Mouse (Mus musculus) forebrain, embryonic 15.5 days (tissue): Measurements from ENCODE around the gene Siah2. TPM values are rescaled to one million over a fixed set of nuclear protein-coding genes. Genes with fewer than 3 reads are reported as not detected.

ENCODE experiments used
- ATAC-seq: fragments of 200-750 bp; cut with Nextera tagmentation; replicated peaks from 2 replicates; pipeline ENCODE4 v1.8.0; 2017; ENCODE audit warnings: mild to moderate bottlenecking, moderate TSS enrichment, moderate library complexity
- H3K27ac ChIP-seq: fragments of 300-500 bp; sonication (generic); replicated peaks from 2 replicates; pipeline ENCODE4 v1.5.1; 2015; ENCODE audit warnings: mild to moderate bottlenecking, inconsistent platforms
- H3K27me3 ChIP-seq: fragments of 300-500 bp; sonication (generic); 2 replicates; pipeline ENCODE4 v1.6.1; 2015; ENCODE audit warnings: inconsistent platforms
- H3K36me3 ChIP-seq: fragments of 300-500 bp; sonication (generic); 2 replicates; pipeline ENCODE4 v1.6.1; 2015; ENCODE audit warnings: mild to moderate bottlenecking, inconsistent platforms
- H3K4me1 ChIP-seq: fragments of 300-500 bp; sonication (generic); 2 replicates; pipeline ENCODE4 v1.6.1; 2015; ENCODE audit warnings: inconsistent platforms
- H3K4me2 ChIP-seq: fragments of 300-500 bp; sonication (generic); replicated peaks from 2 replicates; pipeline ENCODE4 v1.6.1; 2015; ENCODE audit warnings: mild to moderate bottlenecking, inconsistent platforms
- H3K4me3 ChIP-seq: fragments of 300-500 bp; sonication (generic); 2 replicates; pipeline ENCODE4 v1.5.1; 2015; ENCODE audit warnings: mild to moderate bottlenecking, inconsistent platforms
- H3K9ac ChIP-seq: fragments of 300-500 bp; sonication (generic); replicated peaks from 2 replicates; pipeline ENCODE4 v1.6.1; 2015; ENCODE audit warnings: mild to moderate bottlenecking, inconsistent platforms
- H3K9me3 ChIP-seq: fragments of 300-500 bp; sonication (generic); 2 replicates; pipeline ENCODE4 v1.6.1; 2016; ENCODE audit warnings: inconsistent platforms
- WGBS: fragments of 180-500 bp; shearing (Covaris S2); methylation state at CpG from one replicate; pipeline ENCODE4 v1.1.7; 2015; ENCODE audit warnings: mixed read lengths; 5-methylcytosine and 5-hydroxymethylcytosine counted together
- polyA plus RNA-seq: library from polyadenylated mRNA; unstranded; fragments of >200 nt; fragmentation: Nextera tagmentation; extraction: Ambion mirVana; gene quantifications from 2 replicates; pipeline ENCODE4 v1.2.1, GENCODE M21; 2015

The Siah2 gene
- polyA plus RNA-seq, 1 experiment from 2014 or later, result 8.1 TPM

GRCm38 (mm10) chr3:58716705-58717104, 24.5 kb upstream of the Siah2 start:
- no peak overlapping the region for H3K9ac ChIP-seq
- WGBS, result 87% methylated on average over 2 of the region's 2 CpGs
- H3K4me1 ChIP-seq, result no peaks in the 10 kb centered on the region
- no peak overlapping the region for H3K4me3 ChIP-seq
- H3K27me3 ChIP-seq, result no peaks in the 10 kb centered on the region
- no peak overlapping the region for H3K4me2 ChIP-seq
- no peaks in the 10 kb centered on the region for H3K36me3 ChIP-seq
- no peaks in the 10 kb centered on the region for H3K9me3 ChIP-seq
- no peak for ATAC-seq
- H3K27ac ChIP-seq, result no peak overlapping the region

- H3K4me2 ChIP-seq, result no peak overlapping the region
- WGBS, result 90% methylated on average over 2 of the region's 2 CpGs
Measured at GRCm38 (mm10) chr3:58714767-58715166, 22.6 kb upstream of the Siah2 start.

GRCm38 (mm10) chr3:58714034-58714433, 21.8 kb upstream of the Siah2 start:
- no peak overlapping the region for H3K4me3 ChIP-seq
- H3K4me2 ChIP-seq, result no peak overlapping the region
- no peaks in the 10 kb centered on the region for H3K36me3 ChIP-seq
- whole genome bisulfite sequencing, result 93% methylated on average over 2 of the region's 2 CpGs
- H3K27me3 ChIP-seq, result no peaks in the 10 kb centered on the region
- H3K9ac ChIP-seq, result no peak overlapping the region
- H3K27ac ChIP-seq, result no peak overlapping the region
- ATAC-seq, result no peak
- no peaks in the 10 kb centered on the region for H3K9me3 ChIP-seq
- no peaks in the 10 kb centered on the region for H3K4me1 ChIP-seq

More at GRCm38 (mm10) chr3:58714767-58715166, 22.6 kb upstream of the Siah2 start:
- no peak overlapping the region for H3K27ac ChIP-seq
- H3K9me3 ChIP-seq, result no peaks in the 10 kb centered on the region
- H3K36me3 ChIP-seq, result no peaks in the 10 kb centered on the region
- no peaks in the 10 kb centered on the region for H3K27me3 ChIP-seq
- ATAC-seq, result no peak
- no peaks in the 10 kb centered on the region for H3K4me1 ChIP-seq
- no peak overlapping the region for H3K9ac ChIP-seq
- no peak overlapping the region for H3K4me3 ChIP-seq

GRCm38 (mm10) chr3:58713191-58713590, 21.0 kb upstream of the Siah2 start:
- H3K4me1 ChIP-seq, result no peaks in the 10 kb centered on the region
- no peak for ATAC-seq
- H3K27ac ChIP-seq, result no peak overlapping the region
- H3K27me3 ChIP-seq, result no peaks in the 10 kb centered on the region
- H3K4me3 ChIP-seq, result no peak overlapping the region
- H3K4me2 ChIP-seq, result no peak overlapping the region
- 93% methylated on average over 4 of the region's 4 CpGs for WGBS
- no peaks in the 10 kb centered on the region for H3K36me3 ChIP-seq
- no peak overlapping the region for H3K9ac ChIP-seq
- H3K9me3 ChIP-seq, result no peaks in the 10 kb centered on the region

- no peaks in the 10 kb centered on the region for H3K9me3 ChIP-seq
- H3K9ac ChIP-seq, result no peak overlapping the region
- no peaks in the 10 kb centered on the region for H3K36me3 ChIP-seq
- H3K4me2 ChIP-seq, result no peak overlapping the region
- no peak overlapping the region for H3K4me3 ChIP-seq
- H3K27ac ChIP-seq, result no peak overlapping the region
- ATAC-seq, result no peak
- no peaks in the 10 kb centered on the region for H3K4me1 ChIP-seq
- no peaks in the 10 kb centered on the region for H3K27me3 ChIP-seq
- WGBS, result 81% methylated on average over 4 of the region's 4 CpGs
Measured at GRCm38 (mm10) chr3:58704547-58704946, 12.3 kb upstream of the Siah2 start.

GRCm38 (mm10) chr3:58703748-58704147, 11.5 kb upstream of the Siah2 start:
- Histone ChIP-seq H3K27me3 (no peaks in the 10 kb centered on the region), H3K4me1 (no peaks in the 10 kb centered on the region), H3K36me3 (no peaks in the 10 kb centered on the region), H3K9me3 (no peaks in the 10 kb centered on the region), H3K27ac (no peak overlapping the region), H3K9ac (no peak overlapping the region), H3K4me2 (no peak overlapping the region), H3K4me3 (no peak overlapping the region)
- WGBS, result 80% methylated on average over 9 of the region's 9 CpGs
- ATAC-seq, result no peak

GRCm38 (mm10) chr3:58702329-58702728, 10.1 kb upstream of the Siah2 start:
- H3K9ac ChIP-seq, result no peak overlapping the region
- ATAC-seq, result no peak
- no peaks in the 10 kb centered on the region for H3K27me3 ChIP-seq
- H3K4me3 ChIP-seq, result no peak overlapping the region
- H3K4me1 ChIP-seq, result no peaks in the 10 kb centered on the region
- H3K36me3 ChIP-seq, result no peaks in the 10 kb centered on the region
- 96% methylated on average over 1 of the region's 1 CpGs for WGBS
- no peak overlapping the region for H3K4me2 ChIP-seq
- H3K27ac ChIP-seq, result no peak overlapping the region
- H3K9me3 ChIP-seq, result no peaks in the 10 kb centered on the region

GRCm38 (mm10) chr3:58701441-58701840, 9.2 kb upstream of the Siah2 start:
- H3K4me3 ChIP-seq, result no peak overlapping the region
- no peak overlapping the region for H3K4me2 ChIP-seq
- no peak for ATAC-seq
- no peaks in the 10 kb centered on the region for H3K4me1 ChIP-seq
- H3K36me3 ChIP-seq, result no peaks in the 10 kb centered on the region
- WGBS, result 78% methylated on average over 1 of the region's 1 CpGs
- H3K9me3 ChIP-seq, result no peaks in the 10 kb centered on the region
- H3K9ac ChIP-seq, result no peak overlapping the region
- H3K27ac ChIP-seq, result no peak overlapping the region
- no peaks in the 10 kb centered on the region for H3K27me3 ChIP-seq

- no peaks in the 10 kb centered on the region for H3K4me1 ChIP-seq
- 81% methylated on average over 4 of the region's 4 CpGs for WGBS
- H3K4me3 ChIP-seq, result no peak overlapping the region
- no peak overlapping the region for H3K27ac ChIP-seq
- H3K9me3 ChIP-seq, result no peaks in the 10 kb centered on the region
- H3K27me3 ChIP-seq, result 0 out of 2 replicates have a peak, but pooled peaks cover 5% of the 10 kb centered on the region
- H3K9ac ChIP-seq, result no peak overlapping the region
- no peak for ATAC-seq
- H3K4me2 ChIP-seq, result no peak overlapping the region
- no peaks in the 10 kb centered on the region for H3K36me3 ChIP-seq
Measured at GRCm38 (mm10) chr3:58697926-58698325, 5.7 kb upstream of the Siah2 start.

- Histone ChIP-seq H3K27ac (no peak overlapping the region), H3K27me3 (0 out of 2 replicates have a peak, but pooled peaks cover 5% of the 10 kb centered on the region), H3K4me3 (no peak overlapping the region), H3K4me1 (peaks cover 4% of the 10 kb centered on the region; the same call in 1 of the 2 replicates), H3K9me3 (no peaks in the 10 kb centered on the region), H3K36me3 (no peaks in the 10 kb centered on the region), H3K4me2 (no peak overlapping the region), H3K9ac (no peak overlapping the region)
- WGBS, result 61% methylated on average over 3 of the region's 3 CpGs
- ATAC-seq, result no peak
Measured at GRCm38 (mm10) chr3:58696806-58697205, 4.6 kb upstream of the Siah2 start.

GRCm38 (mm10) chr3:58695507-58695906, 3.3 kb upstream of the Siah2 start:
- Histone ChIP-seq H3K4me2 (no peak overlapping the region), H3K9ac (no peak overlapping the region), H3K36me3 (no peaks in the 10 kb centered on the region), H3K4me1 (peaks cover 5% of the 10 kb centered on the region), H3K27me3 (0 out of 2 replicates have a peak, but pooled peaks cover 5% of the 10 kb centered on the region), H3K4me3 (no peak overlapping the region), H3K9me3 (no peaks in the 10 kb centered on the region), H3K27ac (no peak overlapping the region)
- no peak for ATAC-seq
- WGBS, result 71% methylated on average over 7 of the region's 7 CpGs

GRCm38 (mm10) chr3:58695044-58695443, 2.8 kb upstream of the Siah2 start:
- no peaks in the 10 kb centered on the region for H3K9me3 ChIP-seq
- no peak overlapping the region for H3K4me2 ChIP-seq
- no peak overlapping the region for H3K27ac ChIP-seq
- H3K36me3 ChIP-seq, result no peaks in the 10 kb centered on the region
- 73% methylated on average over 1 of the region's 1 CpGs for WGBS
- ATAC-seq, result no peak
- H3K4me1 ChIP-seq, result peaks cover 10% of the 10 kb centered on the region
- H3K4me3 ChIP-seq, result no peak overlapping the region
- H3K9ac ChIP-seq, result no peak overlapping the region
- 0 out of 2 replicates have a peak, but pooled peaks cover 5% of the 10 kb centered on the region for H3K27me3 ChIP-seq

GRCm38 (mm10) chr3:58693331-58693730, 1.1 kb upstream of the Siah2 start:
- no peaks in the 10 kb centered on the region for H3K9me3 ChIP-seq
- 87% methylated on average over 7 of the region's 7 CpGs for WGBS

More at GRCm38 (mm10) chr3:58693331-58693730, 1.1 kb upstream of the Siah2 start:
- ATAC-seq, result no peak
- H3K27me3 ChIP-seq, result 0 out of 2 replicates have a peak, but pooled peaks cover 5% of the 10 kb centered on the region
- no peak overlapping the region for H3K9ac ChIP-seq
- H3K4me2 ChIP-seq, result no peak overlapping the region
- H3K27ac ChIP-seq, result no peak overlapping the region
- no peaks in the 10 kb centered on the region for H3K36me3 ChIP-seq
- peaks cover 18% of the 10 kb centered on the region for H3K4me1 ChIP-seq
- no peak overlapping the region for H3K4me3 ChIP-seq
